Mouse (Mus musculus) hindbrain, embryonic 16.5 days (tissue): Measurements from ENCODE around the gene Gldc. TPM values are rescaled to one million over a fixed set of nuclear protein-coding genes. Genes with fewer than 3 reads are reported as not detected.

Source experiments
- ATAC-seq: fragments of 200-750 bp; cut with Nextera tagmentation; 2 replicates; pipeline ENCODE4 v1.8.0; 2017; ENCODE audit warnings: moderate TSS enrichment, moderate library complexity
- H3K27ac ChIP-seq: fragments of 300-500 bp; sonication (generic); 2 replicates; pipeline ENCODE4 v1.5.1; 2014; ENCODE audit warnings: low read depth, mild to moderate bottlenecking, control low read depth, low read length, moderate library complexity
- H3K27me3 ChIP-seq: fragments of 300-500 bp; sonication (generic); replicated peaks from 2 replicates; pipeline ENCODE4 v1.6.1; 2014; ENCODE audit warnings: low read length; ENCODE audit not compliant: control insufficient read depth, insufficient read depth
- H3K36me3 ChIP-seq: fragments of 300-500 bp; sonication (generic); 2 replicates; pipeline ENCODE4 v1.6.1; 2014; ENCODE audit warnings: mild to moderate bottlenecking, low read length, moderate library complexity, mixed read lengths; ENCODE audit not compliant: control insufficient read depth, insufficient read depth
- H3K4me1 ChIP-seq: fragments of 300-500 bp; sonication (generic); 2 replicates; pipeline ENCODE4 v1.6.1; 2014; ENCODE audit warnings: low read depth, low read length; ENCODE audit not compliant: control insufficient read depth, insufficient read depth
- H3K4me2 ChIP-seq: fragments of 300-500 bp; sonication (generic); 2 replicates; pipeline ENCODE4 v1.6.1; 2014; ENCODE audit warnings: mild to moderate bottlenecking, low read length, control low read depth, moderate library complexity
- H3K4me3 ChIP-seq: fragments of 300-500 bp; sonication (generic); 2 replicates; pipeline ENCODE4 v1.5.1; 2014; ENCODE audit warnings: mild to moderate bottlenecking, low read length, control low read depth, moderate library complexity
- H3K9ac ChIP-seq: fragments of 300-500 bp; sonication (generic); 2 replicates; pipeline ENCODE4 v1.6.1; 2014; ENCODE audit warnings: low read depth, mild to moderate bottlenecking, control low read depth, low read length, moderate library complexity
- H3K9me3 ChIP-seq: fragments of 300-500 bp; sonication (generic); 2 replicates; pipeline ENCODE4 v1.6.1; 2014; ENCODE audit warnings: mild to moderate bottlenecking, low read length, moderate library complexity; ENCODE audit not compliant: control insufficient read depth
- WGBS: fragments of 180-500 bp; shearing (Covaris S2); extraction: QIAGEN DNeasy Blood & Tissue Kit; methylation state at CpG from one replicate; pipeline ENCODE4 v1.1.7; 2014; 5-methylcytosine and 5-hydroxymethylcytosine counted together
- polyA plus RNA-seq: library from polyadenylated mRNA; unstranded; fragments of >200 nt; fragmentation: Nextera tagmentation; extraction: Ambion mirVana; gene quantifications from 2 replicates; pipeline ENCODE4 v1.2.1, GENCODE M21; 2015

Gldc gene
- polyA plus RNA-seq, 1 experiment from 2014 or later: 8.7 TPM

DNA sequence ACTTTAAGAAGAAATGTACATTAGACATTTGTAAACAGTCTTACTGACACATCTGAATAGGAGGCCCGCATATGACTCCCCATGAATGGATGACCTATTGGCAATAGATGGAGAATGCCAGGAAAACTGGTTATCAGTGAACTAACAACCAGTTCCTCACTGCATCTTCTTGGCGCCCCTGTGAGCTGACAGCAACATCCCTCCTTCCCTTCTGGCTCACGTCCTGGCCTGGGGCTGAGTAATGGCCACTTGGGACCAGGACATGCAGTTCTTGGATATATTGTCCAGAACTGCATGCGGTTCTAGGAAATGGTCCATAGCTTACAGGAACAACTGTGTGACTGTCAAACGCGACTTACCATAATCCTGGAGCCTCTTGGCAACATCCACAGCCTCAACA is 72.6 kb downstream of the Gldc start:
- Histone ChIP-seq H3K27ac (no peak overlapping the region), H3K4me3 (no peak overlapping the region), H3K9me3 (no peaks in the 10 kb centered on the region; the same call in 1 of the 2 replicates), H3K9ac (no peak overlapping the region), H3K4me2 (no peak overlapping the region), H3K4me1 (no peaks in the 10 kb centered on the region; the same call in 1 of the 2 replicates), H3K36me3 (peaks cover 16% of the 10 kb centered on the region), H3K27me3 (no peaks in the 10 kb centered on the region)
- 88% methylated on average over 6 of the region's 6 CpGs for WGBS
- ATAC-seq: no peak

GRCm38 (mm10) chr19:30100571-30100970 is 74.7 kb downstream of the Gldc start:
- Histone ChIP-seq H3K4me1 (no peaks in the 10 kb centered on the region), H3K9me3 (no peaks in the 10 kb centered on the region; the same call in 1 of the 2 replicates), H3K9ac (no peak overlapping the region), H3K4me2 (no peak overlapping the region), H3K27ac (no peak overlapping the region), H3K36me3 (peaks cover 16% of the 10 kb centered on the region), H3K4me3 (no peak overlapping the region), H3K27me3 (no peaks in the 10 kb centered on the region)
- ATAC-seq: no peak
- 95% methylated on average over 12 of the region's 12 CpGs for WGBS

- H3K4me2 ChIP-seq: no peak overlapping the region
- 54% methylated on average over 4 of the region's 4 CpGs for WGBS
- H3K27ac ChIP-seq: peak overlapping the region; percentile 23
- H3K27me3 ChIP-seq: no peaks in the 10 kb centered on the region
- no peaks in the 10 kb centered on the region; the same call in 1 of the 2 replicates for H3K9me3 ChIP-seq
- H3K4me1 ChIP-seq: no peaks in the 10 kb centered on the region
- H3K36me3 ChIP-seq: peaks cover 25% of the 10 kb centered on the region
- no peak overlapping the region for H3K9ac ChIP-seq
- peak; percentile 25; the same call in 1 of the 2 replicates for ATAC-seq
- no peak overlapping the region for H3K4me3 ChIP-seq
Observed at GRCm38 (mm10) chr19:30097039-30097438, 78.2 kb downstream of the Gldc start.

DNA sequence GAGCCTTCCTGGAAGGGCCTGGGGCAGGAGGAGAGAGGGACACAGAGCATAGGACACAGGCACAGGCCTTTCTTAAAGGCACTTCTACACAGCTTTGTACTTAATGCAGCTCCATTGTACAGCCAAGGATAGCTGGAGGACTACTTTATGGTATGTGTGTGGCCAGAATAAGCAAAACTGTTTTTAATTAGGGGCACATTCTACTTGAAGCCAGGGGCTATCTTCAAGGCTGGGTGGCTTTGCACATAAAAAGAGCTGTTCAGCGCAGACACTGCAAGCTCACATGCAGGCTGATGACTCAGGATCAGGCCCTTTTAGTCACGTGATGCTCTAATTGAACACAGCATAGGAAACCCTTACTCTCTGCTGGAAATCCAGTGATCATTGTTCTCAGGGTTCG is 79.0 kb downstream of the Gldc start:
- no peak overlapping the region for H3K9ac ChIP-seq
- no peak overlapping the region for H3K4me2 ChIP-seq
- WGBS: 39% methylated on average over 3 of the region's 3 CpGs
- peaks cover 25% of the 10 kb centered on the region for H3K36me3 ChIP-seq
- no peaks in the 10 kb centered on the region for H3K27me3 ChIP-seq
- H3K4me1 ChIP-seq: no peaks in the 10 kb centered on the region
- H3K27ac ChIP-seq: peak overlapping the region; percentile 30; the same call in 1 of the 2 replicates
- H3K9me3 ChIP-seq: no peaks in the 10 kb centered on the region
- ATAC-seq: peak; percentile 54
- H3K4me3 ChIP-seq: no peak overlapping the region

DNA sequence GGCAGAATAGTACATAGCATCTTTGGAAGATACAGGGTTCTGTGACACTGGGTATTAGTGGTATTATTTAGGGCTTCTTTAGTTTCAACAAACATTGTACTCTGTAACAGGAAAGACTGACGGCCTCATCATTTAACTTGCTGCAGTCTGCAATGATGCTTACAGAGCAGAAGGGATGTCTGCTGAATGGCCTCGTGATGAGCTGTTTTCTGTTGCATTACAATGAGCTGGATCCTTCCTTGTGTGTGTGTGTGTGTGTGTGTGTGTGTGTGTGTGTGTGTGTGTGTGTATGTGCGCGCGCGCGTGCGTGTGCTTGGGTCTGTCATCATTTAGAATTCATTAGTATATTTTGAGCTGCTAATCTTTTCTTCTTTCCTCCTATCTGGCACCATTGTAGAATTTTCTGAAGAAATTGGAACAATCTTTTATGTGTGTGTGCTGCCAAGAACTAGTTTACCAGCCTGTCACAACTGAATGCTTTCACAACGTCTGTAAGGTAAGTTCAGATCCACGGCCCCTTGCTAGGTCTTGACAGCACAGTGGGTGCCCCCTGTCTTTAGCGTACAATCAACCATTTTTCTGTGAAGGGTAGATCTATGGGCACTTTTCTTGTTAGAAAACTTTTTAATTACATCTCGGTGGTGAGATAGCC is 83.5 kb downstream of the Gldc start:
- ATAC-seq: no peak
- no peaks in the 10 kb centered on the region for H3K4me1 ChIP-seq
- H3K36me3 ChIP-seq: peaks cover 18% of the 10 kb centered on the region
- no peak overlapping the region for H3K9ac ChIP-seq
- WGBS: 80% methylated on average over 12 of the region's 12 CpGs
- H3K4me2 ChIP-seq: no peak overlapping the region
- no peak overlapping the region for H3K27ac ChIP-seq
- no peak overlapping the region for H3K4me3 ChIP-seq
- H3K27me3 ChIP-seq: no peaks in the 10 kb centered on the region
- no peaks in the 10 kb centered on the region for H3K9me3 ChIP-seq

- peak; percentile 66; the same call in 1 of the 2 replicates for ATAC-seq
- Histone ChIP-seq H3K27me3 (no peaks in the 10 kb centered on the region), H3K9me3 (no peaks in the 10 kb centered on the region), H3K4me1 (no peaks in the 10 kb centered on the region), H3K9ac (no peak overlapping the region), H3K27ac (no peak overlapping the region), H3K4me3 (no peak overlapping the region), H3K36me3 (peaks cover 28% of the 10 kb centered on the region), H3K4me2 (no peak overlapping the region)
- 61% methylated on average over 6 of the region's 6 CpGs for WGBS
Observed at GRCm38 (mm10) chr19:30090163-30090562, 85.1 kb downstream of the Gldc start.

DNA sequence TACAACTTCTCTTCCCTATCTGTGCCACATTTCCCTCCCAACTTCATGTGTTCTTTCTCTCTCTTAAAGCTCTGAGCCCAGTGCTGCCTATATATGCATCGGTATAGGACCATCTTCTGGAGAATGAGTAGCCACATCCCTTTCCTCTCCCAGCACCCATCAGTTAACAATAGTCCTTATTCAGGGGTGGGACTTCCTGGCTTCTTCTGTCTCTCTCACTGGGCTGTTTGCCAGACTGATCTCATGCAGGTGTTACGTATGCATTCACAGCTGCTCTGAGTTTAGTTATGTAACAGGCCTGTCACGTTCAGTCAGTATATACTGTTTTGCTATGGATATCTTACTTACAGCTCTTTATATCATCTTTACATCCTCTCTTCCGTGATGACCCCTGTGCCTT is 109.4 kb downstream of the Gldc start:
- Histone ChIP-seq H3K4me2 (no peak overlapping the region), H3K4me3 (no peak overlapping the region)
- WGBS: 75% methylated on average over 4 of the region's 4 CpGs

GRCm38 (mm10) chr19:30054218-30054617 is 121.0 kb downstream of the Gldc start:
- Histone ChIP-seq H3K27me3 (no peaks in the 10 kb centered on the region), H3K4me2 (no peak overlapping the region), H3K9me3 (no peaks in the 10 kb centered on the region), H3K4me1 (no peaks in the 10 kb centered on the region), H3K27ac (no peak overlapping the region), H3K36me3 (no peaks in the 10 kb centered on the region), H3K4me3 (no peak overlapping the region), H3K9ac (no peak overlapping the region)
- WGBS: 95% methylated on average over 2 of the region's 2 CpGs
- ATAC-seq: no peak

More for the DNA sequence above, 109.4 kb downstream of the Gldc start:
- ATAC-seq: no peak
- Histone ChIP-seq H3K27me3 (no peaks in the 10 kb centered on the region), H3K27ac (no peak overlapping the region), H3K9me3 (no peaks in the 10 kb centered on the region), H3K36me3 (no peaks in the 10 kb centered on the region), H3K4me1 (peaks cover 3% of the 10 kb centered on the region; the same call in 1 of the 2 replicates), H3K9ac (no peak overlapping the region)

DNA sequence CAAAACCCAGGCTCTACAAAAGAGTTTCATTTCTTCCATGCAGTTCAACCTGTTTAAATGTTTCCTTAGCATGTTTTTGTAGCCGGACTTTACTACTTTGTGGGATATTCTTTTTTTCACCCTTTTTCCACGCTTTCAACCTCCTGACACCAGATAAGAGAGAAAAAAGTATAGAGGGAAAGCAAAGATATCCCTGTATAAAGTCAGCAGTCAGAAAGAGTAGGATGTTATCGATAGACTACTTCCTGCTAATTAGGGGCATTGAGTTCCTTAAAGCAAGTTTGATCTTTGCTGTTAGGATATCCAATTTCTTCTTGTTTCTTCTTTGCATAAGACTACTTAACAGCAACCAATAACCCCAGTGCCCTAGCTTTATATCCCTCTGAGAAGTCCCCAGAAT is 123.8 kb downstream of the Gldc start:
- Histone ChIP-seq H3K4me1 (no peaks in the 10 kb centered on the region), H3K9ac (no peak overlapping the region), H3K4me3 (no peak overlapping the region), H3K36me3 (0 out of 2 replicates have a peak, but pooled peaks cover 4% of the 10 kb centered on the region), H3K4me2 (no peak overlapping the region), H3K27ac (no peak overlapping the region), H3K9me3 (no peaks in the 10 kb centered on the region), H3K27me3 (no peaks in the 10 kb centered on the region)
- WGBS: 97% methylated on average over 3 of the region's 3 CpGs
- no peak for ATAC-seq
